Mouse (Mus musculus) MEL (cell line): Measurements from ENCODE around the gene Cdca7l.

Source experiments
- CHD2 ChIP-seq: IDR thresholded peaks from 2 replicates; pipeline ENCODE4 v1.6.1; 2011; ENCODE audit warnings: low read length, improper control_type of control experiment
- CTCF ChIP-seq, 3 experiments: IDR thresholded peaks in 2 of 3; conservative IDR thresholded peaks in 1 of 3; 2 replicates each; pipeline ENCODE4 v1.5.1; 2011 to 2012; ENCODE audit warnings: low read length in 3 of 3, low read depth in 2 of 3, mild to moderate bottlenecking in 2 of 3, improper control_type of control experiment in 1 of 3, inconsistent platforms in 1 of 3, mixed read lengths in 1 of 3, moderate library complexity in 1 of 3; ENCODE audit not compliant: control insufficient read depth in 1 of 3, insufficient read depth in 1 of 3, poor library complexity in 1 of 3, severe bottlenecking in 1 of 3
- EP300 ChIP-seq, 2 experiments: IDR thresholded peaks; 2 replicates each; pipeline ENCODE4 v1.6.1; 2011; ENCODE audit warnings: improper control_type of control experiment in 2 of 2, low read length in 2 of 2, low read depth in 1 of 2, mild to moderate bottlenecking in 1 of 2
- GABPA ChIP-seq: IDR thresholded peaks from 2 replicates; pipeline ENCODE4 v1.6.1; 2012; ENCODE audit warnings: low read depth, mild to moderate bottlenecking, inconsistent platforms, low read length, improper control_type of control experiment, moderate library complexity
- GATA1 ChIP-seq: IDR thresholded peaks from 2 replicates; pipeline ENCODE4 v1.6.1; 2011; ENCODE audit warnings: low read depth, low read length, improper control_type of control experiment
- MEF2A ChIP-seq: IDR thresholded peaks from 2 replicates; pipeline ENCODE4 v1.6.1; 2014; ENCODE audit warnings: low read depth, mild to moderate bottlenecking, inconsistent platforms, low read length, improper control_type of control experiment; ENCODE audit not compliant: poor library complexity, insufficient replicate concordance, severe bottlenecking; ENCODE audit errors: extremely low read depth
- MYC ChIP-seq: IDR thresholded peaks from 2 replicates; pipeline ENCODE4 v1.6.1; 2011; ENCODE audit warnings: low read depth, mild to moderate bottlenecking, low read length, improper control_type of control experiment, moderate library complexity
- POLR2A ChIP-seq, 2 experiments: IDR thresholded peaks; 2 replicates each; pipeline ENCODE4 v1.6.1; 2011 to 2012; ENCODE audit warnings: low read length in 2 of 2, mild to moderate bottlenecking in 2 of 2, control low read depth in 1 of 2, improper control_type of control experiment in 1 of 2, low read depth in 1 of 2, moderate library complexity in 1 of 2; ENCODE audit not compliant: control insufficient read depth in 1 of 2, insufficient read depth in 1 of 2, poor library complexity in 1 of 2
- POLR2AphosphoS5 ChIP-seq: IDR thresholded peaks from 2 replicates; pipeline ENCODE4 v1.6.1; 2012; ENCODE audit warnings: low read depth, borderline replicate concordance, mild to moderate bottlenecking, inconsistent platforms, low read length, moderate library complexity, mixed read lengths
- TAL1 ChIP-seq: IDR thresholded peaks from 2 replicates; pipeline ENCODE4 v1.6.1; 2012; ENCODE audit warnings: mild to moderate bottlenecking, inconsistent platforms, low read length, moderate library complexity, mixed read lengths
- TCF12 ChIP-seq: IDR thresholded peaks from 2 replicates; pipeline ENCODE4 v1.6.1; 2014; ENCODE audit warnings: low read depth, mild to moderate bottlenecking, inconsistent platforms, low read length, improper control_type of control experiment, moderate library complexity
- USF1 ChIP-seq: IDR thresholded peaks from 2 replicates; pipeline ENCODE4 v1.6.1; 2014; ENCODE audit warnings: low read depth, mild to moderate bottlenecking, inconsistent platforms, low read length, improper control_type of control experiment, moderate library complexity

DNA sequence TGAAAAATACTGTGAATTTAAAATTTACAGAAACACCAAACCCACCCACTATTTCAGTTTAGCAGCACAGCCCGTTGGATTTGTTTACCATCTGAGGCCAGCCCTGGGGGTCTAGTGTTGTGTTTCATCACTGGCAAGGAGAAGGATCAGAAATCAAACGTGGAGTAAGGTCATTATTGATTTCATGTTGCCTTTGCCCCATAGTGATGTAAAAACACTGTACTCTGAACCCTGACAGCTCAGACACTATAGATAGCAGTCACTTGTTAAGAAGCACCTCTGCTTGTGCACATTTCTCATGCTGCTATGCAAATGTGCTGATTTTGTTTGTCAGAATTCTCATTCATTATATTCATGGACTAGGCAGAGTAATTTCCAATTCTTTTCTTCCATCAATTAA lies 22.7 kb upstream of the Cdca7l start:
- TF ChIP-seq CTCF (IDR thresholded peaks at IDR 0.05 in 2 of 3, conservative IDR thresholded peaks at IDR 0.05 in 1 of 3; ENCODE audit: control insufficient read depth in 1 of 3, insufficient read depth in 1 of 3, low read depth in 2 of 3, low read length in 3 of 3, poor library complexity in 1 of 3, severe bottlenecking in 1 of 3): no peak
- TF ChIP-seq EP300 (IDR thresholded peaks at IDR 0.05; ENCODE audit: low read depth in 1 of 2, low read length in 2 of 2): no peak
- no peak for TF ChIP-seq GABPA
- no peak for TF ChIP-seq GATA1
- no peak for TF ChIP-seq POLR2AphosphoS5
- TF ChIP-seq TCF12: no peak
- TF ChIP-seq CHD2: no peak
- no peak for TF ChIP-seq POLR2A (IDR thresholded peaks at IDR 0.05; ENCODE audit: control insufficient read depth in 1 of 2, insufficient read depth in 1 of 2, low read depth in 1 of 2, low read length in 2 of 2, poor library complexity in 1 of 2)
- TF ChIP-seq USF1: no peak
- TF ChIP-seq TAL1: no peak
- TF ChIP-seq MYC: no peak
- no peak for TF ChIP-seq MEF2A
